Mouse (Mus musculus): ENCODE data around the gene Cnnm4.

Cnnm4 gene

DNA sequence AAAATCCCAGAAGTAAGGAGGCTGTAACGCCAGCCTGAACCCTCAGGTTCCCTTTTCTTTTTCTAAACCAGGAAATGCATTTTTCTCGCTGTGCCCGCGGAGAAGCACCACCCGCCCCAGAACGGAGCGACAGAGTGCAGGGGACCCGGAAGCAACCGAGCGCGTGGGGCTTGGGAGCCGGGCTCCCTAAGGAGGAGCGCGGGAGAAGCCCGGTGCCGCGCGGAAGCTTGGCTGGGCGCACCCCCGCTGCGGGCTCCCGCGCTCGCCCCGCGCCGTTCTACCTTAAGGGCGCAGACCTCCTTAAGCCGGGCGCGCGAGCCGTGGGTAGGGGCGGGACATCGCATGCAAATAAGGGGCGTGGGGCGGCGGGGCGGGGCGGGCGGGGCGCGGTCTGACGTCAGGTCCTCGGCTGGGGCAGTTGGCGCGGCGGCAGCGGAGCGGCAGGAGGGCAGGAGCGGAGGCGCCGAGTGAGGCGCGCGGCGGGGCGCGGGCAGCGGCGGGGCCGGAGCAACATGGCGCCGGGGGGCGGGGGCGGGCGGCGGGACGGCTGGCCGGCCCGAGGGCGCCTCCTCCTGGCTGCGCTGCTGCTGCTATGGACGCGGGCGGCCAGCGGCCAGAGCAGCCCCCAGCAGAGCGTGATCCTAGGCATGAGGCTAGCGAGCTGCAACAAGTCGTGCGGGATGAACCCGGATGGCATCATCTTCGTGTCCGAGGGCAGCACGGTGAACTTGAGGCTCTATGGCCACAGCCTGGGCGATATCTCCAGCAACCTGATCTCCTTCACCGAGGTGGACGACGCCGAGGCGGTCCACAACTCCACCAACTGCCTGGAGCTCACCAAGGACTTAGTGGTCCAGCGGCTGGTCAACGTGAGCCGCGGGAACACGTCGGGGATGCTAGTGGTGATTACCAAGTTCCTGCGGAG is at the start of gene Cnnm4:
Cnnm4 (plus strand) TSS at position 440 of the 925 bp plus-strand sequence.
- DNase-seq (ENCODE audit: low read depth, low spot score), result peak; percentile 84

DNA sequence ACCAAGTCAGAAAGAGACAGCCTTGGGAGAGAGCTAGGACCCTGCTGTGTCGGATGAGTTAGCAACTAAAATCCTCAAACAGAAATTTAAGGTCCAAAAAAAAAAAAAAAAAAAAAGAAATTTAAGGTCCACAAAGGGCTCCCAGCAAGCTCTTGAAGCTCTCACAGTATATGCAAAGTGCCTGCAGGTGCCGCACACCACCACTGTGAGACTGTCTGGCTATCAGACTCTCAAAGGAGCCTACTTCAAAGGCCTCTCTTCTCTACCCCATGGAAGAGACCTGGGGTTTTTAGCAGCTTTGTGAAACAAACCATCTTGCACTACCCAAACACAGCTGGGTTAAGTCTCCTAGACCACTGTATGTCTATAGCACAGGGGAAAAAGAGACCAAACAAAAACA is 41.9 kb upstream of the Cnnm4 start:
- no peak for DNase-seq (ENCODE audit: low read depth, low spot score)

DNA sequence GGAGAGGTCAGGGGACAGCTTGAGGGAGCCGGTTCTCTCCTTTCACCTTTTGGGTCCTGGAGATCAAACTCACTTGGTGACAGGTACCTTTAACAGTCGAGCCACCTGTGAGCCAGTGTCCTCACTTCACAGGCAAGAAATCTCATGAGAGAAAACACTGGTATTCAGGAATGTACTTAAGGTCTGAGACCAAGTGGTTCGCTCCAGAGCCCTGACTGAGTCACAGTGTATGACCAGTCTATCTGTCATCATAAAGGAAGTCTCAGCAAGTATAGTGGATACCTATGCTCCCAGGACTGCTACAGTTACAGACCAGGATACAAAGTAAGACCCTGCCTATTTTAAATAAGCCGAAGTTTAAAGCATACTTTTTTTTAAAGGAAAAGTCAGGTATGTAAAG is 38.4 kb upstream of the Cnnm4 start:
- DNase-seq (ENCODE audit: low read depth, low spot score), result no peak

DNA sequence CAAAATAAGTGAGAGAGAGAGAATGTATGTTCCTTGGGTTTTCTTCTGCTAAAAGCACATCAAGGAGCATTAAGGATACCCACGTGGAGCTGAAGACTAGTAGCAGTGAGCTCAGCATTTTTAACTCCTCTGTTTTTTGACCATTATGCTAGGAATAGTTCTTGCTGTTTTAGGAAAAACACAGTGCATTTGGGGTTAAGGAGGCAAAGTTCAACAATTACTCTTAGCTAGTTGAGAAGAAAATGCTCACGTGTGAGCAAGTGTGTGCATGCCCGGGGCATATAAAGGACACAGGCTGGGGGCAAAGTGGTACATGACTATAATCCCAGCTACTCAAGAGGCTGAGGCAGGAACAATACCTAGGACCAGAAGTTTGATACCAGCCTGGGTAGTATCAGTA is 37.8 kb upstream of the Cnnm4 start:
- no peak for DNase-seq (ENCODE audit: low read depth, low spot score)

DNA sequence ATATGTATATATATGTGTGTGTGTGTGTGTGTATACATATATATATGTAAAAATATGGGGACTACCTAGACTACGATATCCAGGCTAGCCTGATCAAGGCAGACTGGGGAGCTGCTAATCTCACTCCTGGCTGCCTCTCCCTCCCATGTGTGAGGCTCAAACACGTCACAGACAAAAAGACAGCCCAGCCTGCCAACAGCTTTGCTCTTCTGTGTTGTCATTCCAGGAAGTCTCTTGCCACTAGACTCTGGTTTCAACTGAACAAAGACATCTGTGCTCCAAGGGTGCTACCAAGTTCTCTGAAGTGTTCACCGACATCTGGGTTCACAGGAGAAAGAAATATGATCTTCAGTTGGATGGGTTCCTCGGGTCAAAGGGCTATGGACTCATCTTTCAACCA is 36.3 kb upstream of the Cnnm4 start:
- DNase-seq (ENCODE audit: low read depth, low spot score), result peak; percentile 9

DNA sequence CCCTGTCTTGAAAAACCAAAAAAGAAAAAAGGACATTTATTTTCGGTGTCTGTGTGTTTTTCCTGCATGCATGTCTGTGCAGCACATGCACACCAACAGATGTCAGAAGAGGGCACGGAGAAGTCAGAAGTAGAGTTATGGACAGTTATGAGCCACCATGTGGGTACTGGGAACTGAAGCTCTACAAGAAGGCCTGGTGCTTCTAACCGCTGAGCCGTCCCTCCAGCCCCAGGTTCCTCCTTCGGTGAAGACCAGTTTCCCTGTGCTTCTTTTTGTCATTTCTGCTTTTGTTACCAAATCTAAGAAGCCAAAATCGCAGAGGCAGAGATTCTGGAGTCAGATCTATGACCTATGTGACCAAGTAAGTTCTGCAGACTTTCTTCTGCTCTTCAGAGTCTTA is 34.9 kb upstream of the Cnnm4 start:
- no peak for DNase-seq (ENCODE audit: low read depth, low spot score)

DNA sequence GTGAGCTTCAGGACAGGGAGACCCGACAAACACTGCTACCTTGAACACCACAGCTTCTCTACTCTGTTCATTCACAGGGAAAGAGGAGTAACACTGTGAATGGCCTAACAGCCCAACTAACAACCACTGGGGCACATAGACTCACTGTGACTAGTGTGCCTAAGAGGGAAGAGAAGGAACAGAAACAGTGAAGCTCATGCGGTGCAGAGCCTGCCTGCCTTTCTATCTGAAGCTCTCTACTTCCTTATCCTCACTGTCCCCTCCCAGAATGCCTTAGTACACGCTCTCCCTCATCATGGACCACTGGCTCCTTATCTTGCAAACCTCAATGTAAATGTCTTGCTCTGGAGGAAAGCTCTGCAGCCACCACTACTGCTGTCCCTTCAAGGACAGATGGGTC is 34.2 kb upstream of the Cnnm4 start:
- DNase-seq (ENCODE audit: low read depth, low spot score), result no peak

DNA sequence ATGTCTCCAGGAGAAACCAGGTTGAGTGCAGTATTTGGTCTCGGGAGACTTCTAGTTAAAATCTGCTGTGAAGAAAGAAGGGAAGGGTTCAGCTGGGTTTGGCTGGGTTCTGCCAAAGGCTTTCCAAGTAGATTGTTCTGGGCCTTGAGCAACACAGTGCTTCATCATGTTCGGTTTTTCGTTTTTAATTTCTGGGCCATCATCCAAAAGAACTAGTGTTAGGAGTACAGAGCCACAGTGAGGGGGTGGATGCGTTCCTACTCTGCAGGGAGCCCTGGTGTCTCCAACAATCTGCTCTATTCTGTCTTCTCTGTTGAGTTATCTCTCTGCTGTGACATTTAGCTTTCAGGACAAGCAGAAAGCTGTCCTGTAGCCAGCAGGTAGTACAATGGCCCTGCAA is 30.3 kb upstream of the Cnnm4 start:
- DNase-seq (ENCODE audit: low read depth, low spot score), result no peak

DNA sequence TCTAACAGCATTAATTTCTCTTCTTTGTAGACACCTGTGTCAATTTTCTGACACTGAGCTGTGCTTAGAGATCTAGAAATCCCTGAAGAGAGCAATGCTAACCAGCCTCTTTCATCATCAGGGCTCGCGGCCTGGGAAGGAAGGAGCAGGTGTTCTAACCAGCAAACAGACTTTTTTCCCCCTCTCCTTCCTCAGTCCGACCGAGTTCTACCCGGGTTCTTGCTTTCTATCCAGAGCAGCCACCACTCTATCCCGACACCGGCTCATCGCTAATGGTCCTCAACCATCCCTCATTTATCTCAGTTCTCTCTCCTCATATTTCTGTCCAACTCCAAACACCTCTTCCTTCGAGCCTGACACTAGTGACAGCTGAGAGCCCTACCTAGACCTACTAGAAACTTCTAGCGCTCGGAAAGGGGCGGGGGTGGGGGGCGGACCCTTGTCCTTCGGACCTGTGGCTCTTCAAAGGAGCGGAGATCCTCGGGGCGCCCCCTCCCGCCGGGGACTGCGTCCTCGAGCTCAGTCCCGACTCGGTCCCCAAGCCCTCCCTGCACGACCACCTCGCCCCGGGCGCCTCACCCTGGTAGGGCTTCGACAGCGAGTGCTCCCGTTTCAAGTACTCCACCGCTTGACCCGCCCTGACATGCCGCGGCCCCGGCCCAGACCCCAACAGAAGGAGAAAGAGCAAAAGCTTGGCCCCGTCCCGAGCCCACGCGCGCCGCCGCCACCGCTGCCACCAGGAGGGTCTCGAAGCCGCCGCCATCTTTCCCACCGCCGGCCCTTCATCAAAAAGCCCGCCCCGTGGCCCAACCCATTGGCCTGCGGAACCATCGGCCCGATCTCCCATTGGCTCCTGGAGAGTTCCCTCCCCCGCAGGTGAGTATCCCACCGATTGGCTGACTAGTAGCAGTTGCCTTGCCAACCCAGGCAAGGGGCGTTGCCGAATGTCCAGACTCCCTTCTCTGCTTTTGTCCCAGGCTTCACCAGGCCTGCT is 26.7 kb upstream of the Cnnm4 start, which contains the start of gene Lman2l:
Lman2l (minus strand) TSS at position 801 of the 994 bp plus-strand sequence.
- peak; percentile 96 for DNase-seq (ENCODE audit: low read depth, low spot score)

DNA sequence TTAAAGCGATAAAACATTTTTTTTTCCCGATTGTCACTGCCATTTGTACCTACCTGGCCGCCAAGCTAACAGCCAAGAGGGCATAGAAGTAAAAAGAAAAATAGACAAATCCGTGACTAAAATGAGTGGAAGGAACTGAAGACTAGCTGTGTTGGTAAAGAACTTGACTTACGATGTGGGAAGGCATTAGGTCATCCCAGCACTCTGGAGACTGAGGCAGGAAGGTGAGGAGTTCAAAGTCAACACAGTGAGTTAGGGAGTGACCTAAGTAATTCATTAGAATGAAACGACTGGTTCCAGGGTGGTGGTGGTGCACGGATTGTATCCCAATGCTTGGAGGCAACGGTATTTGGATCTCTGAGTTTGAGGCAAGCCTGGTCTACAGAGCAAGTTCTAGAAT is 25.9 kb upstream of the Cnnm4 start:
- DNase-seq (ENCODE audit: low read depth, low spot score), result no peak

DNA sequence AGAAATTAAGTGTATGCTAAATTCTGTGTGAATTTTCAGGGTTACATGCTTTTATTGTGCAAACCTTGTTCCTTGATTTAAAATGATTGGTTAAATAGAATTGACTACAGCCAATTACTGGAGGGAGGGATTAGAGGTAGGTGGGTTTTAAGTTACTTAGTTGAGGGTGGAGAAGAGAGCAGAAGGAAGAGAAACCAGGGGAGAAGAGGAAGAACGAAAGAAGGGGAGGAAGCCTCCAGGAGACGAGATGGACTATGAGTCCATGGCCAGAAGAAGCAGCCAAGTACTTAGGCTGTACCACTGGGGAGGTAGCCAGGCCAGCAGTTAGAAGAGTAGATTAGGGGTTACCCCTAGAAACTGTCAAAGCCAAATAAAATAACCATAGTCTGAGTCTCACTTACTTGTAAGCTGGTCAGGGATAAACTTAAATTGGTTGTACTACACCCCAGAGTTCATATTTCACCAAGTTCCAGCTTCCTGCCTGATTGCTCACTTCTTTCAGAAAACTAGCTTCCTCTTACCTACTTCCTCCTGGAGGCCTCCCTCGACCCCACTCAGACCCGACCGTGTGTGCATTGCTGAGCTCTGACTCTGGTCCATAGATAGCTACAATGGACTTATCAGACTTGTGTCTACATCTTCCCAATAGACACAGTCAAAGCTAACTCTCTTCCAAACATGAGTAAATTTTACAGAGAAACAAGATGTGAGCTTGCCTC is 25.2 kb upstream of the Cnnm4 start:
- DNase-seq (ENCODE audit: low read depth, low spot score), result no peak

DNA sequence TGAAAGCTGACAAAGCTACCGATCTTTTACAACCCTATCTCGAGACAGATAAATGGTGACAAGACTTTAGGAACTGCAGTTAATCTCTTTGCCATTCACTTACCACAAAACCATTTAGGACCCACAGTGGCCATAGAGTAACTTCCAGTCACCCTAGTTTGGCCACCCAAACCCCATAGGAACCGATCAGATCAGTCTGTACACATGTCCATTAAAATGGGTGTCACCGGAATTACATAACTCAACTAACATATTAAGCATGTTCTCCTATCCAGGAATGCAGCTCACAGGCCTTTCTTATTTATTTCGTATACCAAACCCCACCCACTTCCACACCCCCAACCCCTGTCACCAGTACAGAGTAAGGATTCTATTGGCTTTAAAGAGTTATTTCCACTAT is 24.6 kb upstream of the Cnnm4 start:
- no peak for DNase-seq (ENCODE audit: low read depth, low spot score)

DNA sequence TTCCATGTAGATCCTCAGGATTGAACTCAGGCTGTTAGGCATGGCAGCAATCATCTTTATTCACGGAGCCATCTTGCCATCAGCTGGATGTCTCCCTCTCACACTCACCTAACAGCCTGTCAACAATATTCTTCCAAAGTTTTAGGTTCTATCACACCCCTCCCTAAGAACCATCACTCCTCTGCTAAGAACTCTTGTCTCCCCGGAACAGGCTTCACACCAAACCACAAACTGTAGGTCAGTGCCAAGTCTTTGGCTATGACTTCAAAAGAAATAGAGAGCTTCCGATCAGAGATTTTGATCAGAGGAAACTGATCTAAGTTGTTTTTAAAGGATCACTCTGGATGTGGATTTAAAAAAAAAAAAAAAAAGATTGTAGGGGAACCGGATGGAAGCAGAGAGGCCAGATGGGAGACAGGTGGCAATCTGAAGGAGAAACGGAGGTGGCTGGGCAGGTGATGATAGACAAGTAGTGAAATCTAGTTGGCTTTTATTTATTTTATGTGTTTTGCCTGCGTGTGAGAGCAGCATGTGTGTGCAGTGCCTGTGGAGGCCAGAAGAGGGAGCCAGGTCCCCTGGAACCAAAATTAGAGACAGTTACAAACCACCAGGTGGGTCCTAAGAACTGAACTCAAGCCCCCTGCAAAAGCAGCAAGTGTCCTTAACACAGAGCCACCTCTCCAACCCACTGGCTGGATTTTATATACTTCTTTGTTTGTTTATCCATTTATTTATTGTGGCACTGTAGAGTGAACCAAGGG is 17.2 kb upstream of the Cnnm4 start:
- no peak for DNase-seq (ENCODE audit: low read depth, low spot score)

DNA sequence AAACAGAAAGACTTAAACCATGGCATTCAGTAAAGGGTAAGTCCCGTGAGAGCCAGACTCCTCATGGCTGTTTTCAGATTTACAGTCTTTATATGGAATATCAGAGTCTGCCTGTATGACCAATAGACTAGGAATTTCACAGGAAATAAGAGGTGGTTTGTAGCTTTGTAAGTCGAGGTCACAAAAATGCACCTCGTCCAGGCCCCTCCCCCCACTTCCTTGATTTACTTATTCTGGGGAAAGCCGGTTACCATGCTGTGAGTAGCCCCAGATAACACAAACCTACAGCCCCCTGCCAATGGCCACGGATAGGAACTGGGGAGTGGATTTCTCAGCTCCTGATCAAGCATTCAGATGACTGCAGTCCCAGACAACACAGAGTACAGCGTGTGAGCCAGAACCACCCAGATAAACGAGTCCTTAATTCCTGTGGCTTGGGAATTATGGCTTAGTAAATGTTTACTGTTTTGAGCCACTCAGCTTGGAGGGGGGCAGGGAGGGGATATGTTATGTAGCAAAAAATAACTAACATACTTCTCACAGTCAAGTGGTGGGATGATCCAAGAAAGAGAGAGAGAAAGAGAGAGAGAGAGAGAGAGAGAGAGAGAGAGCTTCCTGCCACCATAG is 13.9 kb upstream of the Cnnm4 start:
- no peak for DNase-seq (ENCODE audit: low read depth, low spot score)

DNA sequence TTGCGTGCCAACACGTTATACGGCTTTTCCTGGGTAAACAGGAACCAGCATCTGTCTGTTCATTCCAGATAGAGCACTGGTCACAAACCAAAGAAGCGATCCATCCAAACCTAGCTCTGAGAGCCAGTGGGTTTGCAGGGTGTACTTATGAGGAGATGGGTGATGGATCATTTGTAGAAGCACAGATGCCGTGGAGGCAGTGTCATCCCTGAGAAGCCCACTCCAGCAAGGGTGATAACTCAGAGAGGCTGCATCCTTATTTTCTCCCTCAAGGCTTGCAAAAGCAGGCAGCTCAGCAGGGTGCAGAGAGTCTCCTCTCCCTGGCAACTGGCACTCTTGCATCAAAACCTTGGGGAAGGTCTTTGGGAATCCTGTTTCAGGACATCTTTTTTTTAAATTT is 13.3 kb upstream of the Cnnm4 start:
- no peak for DNase-seq (ENCODE audit: low read depth, low spot score)

DNA sequence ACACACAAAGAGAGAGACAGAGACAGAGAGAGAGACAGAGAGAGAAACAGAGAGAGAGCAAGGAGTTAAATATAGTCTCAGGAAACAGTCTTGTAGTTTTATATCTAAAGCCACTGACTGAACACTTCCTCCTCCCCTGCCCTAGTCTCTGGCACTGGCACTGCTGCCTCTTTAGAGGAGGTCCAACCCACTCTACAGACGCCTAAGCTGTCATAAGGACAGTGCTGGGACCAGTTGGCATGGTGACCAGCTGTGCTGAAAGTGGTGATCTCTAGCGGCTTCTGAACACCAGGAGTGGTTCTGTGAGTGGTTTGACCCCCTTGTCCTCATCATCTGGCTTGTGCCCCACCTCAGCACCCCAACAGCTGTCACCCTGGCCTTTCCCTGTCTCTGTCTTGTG is 9.6 kb upstream of the Cnnm4 start:
- no peak for DNase-seq (ENCODE audit: low read depth, low spot score)

DNA sequence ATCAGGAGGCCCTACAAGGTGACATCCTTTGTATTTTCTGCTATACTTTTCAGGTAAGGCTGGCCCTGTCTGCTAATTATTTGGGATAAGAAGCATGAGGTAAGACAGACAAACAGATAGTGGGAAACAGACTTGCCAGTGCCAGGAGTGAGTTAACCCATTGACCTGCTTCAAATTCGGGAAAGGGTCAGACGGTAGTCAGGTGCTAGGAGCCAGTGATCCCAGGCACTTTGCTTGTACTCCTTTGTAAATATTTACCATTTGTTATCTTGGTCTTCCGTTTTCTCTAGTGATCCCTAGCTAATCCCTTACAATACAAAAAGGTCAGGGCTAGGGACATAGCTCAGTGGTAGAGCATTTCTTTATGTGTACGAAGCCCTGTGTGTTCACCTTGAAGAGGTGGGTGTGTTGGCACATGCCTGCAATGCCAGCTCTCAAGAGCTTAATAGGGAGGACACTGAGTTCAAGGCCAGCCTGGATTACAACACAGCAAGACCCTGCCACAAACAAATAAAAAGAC is 5.7 kb upstream of the Cnnm4 start:
- no peak for DNase-seq (ENCODE audit: low read depth, low spot score)

DNA sequence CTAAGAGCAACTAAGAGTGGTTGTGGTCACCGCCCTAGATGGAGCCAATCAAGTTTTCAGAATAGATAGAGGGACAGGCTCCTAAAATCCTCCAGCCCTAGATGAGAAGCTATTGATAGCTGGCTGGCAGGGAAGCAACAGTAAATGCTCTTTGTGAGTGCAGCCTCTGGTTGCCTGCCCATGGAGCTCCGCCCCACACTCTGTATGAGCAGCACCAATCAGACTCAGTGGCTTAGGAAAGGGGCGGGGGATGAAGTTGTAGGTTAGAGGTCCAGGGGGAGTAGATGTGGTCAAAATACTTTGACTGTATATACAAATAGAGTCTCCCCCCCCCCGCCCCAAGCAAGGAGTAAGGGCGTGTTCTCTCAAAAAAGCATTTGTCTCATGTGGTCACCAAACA is 4.0 kb upstream of the Cnnm4 start:
- no peak for DNase-seq (ENCODE audit: low read depth, low spot score)

DNA sequence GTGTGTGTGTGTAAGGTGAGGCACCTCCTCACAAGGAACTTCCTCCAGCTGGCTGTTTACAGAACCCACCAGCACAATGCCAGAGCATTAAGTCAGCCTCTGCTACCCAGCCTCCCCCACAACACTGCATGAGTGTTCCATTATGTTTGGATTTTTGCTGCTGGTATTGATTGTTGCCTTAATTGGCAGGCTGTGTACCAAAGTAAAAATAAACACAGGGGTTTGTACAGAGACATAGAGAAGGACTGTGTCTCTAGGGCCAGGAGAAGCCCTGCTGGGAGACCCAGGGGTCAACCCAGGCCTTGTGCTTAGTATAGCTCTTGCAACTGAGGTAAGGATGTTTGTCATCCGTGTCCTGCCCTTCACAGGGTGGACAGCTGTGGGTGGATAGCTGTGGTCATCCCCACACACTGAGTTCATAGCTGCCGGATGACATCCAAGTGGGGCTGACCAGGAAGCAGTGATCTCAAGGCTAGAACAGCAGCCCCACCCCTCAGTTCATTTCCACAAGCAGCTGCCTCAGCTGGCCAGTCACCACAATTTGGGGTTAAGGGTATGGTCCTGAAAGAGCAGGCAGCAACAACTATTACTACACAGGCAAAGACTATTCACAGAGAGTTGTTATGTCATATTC is 1.5 kb upstream of the Cnnm4 start:
- DNase-seq (ENCODE audit: low read depth, low spot score), result no peak

DNA sequence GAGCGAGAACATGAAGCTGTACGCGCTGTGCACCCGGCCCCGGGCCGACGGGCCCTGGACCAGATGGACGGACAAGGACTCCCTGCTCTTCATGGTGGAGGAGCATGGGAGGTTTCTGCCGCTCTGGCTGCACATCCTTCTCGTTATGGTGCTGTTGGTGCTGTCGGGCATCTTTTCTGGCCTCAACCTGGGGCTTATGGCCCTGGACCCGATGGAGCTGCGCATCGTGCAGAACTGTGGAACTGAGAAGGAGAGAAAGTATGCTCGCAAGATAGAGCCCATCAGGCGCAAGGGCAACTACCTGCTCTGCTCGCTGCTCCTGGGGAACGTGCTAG is 653 bp downstream of the Cnnm4 start:
- DNase-seq (ENCODE audit: low read depth, low spot score), result no peak
